Mouse (Mus musculus) neural tube, embryonic 13.5 days (tissue): ENCODE results near the gene Cldn11. TPM values are rescaled to one million over a fixed set of nuclear protein-coding genes. Genes with fewer than 3 reads are reported as not detected.
"Not testable (repeated sequence)": the region's sequence is repeated elsewhere in the genome, so short reads cannot be mapped to it uniquely, and the experiment has no call there.

Experiments
- ATAC-seq: fragments of 200-750 bp; cut with Nextera tagmentation; 2 replicates; pipeline ENCODE4 v1.8.0; 2017; ENCODE audit warnings: low read depth, mild to moderate bottlenecking, moderate TSS enrichment, moderate library complexity
- H3K27ac ChIP-seq: fragments of 300-500 bp; sonication (generic); replicated peaks from 2 replicates; pipeline ENCODE4 v1.5.1; 2015; ENCODE audit warnings: moderate library complexity, mild to moderate bottlenecking, inconsistent platforms
- H3K27me3 ChIP-seq: fragments of 300-500 bp; sonication (generic); 2 replicates; pipeline ENCODE4 v1.6.1; 2015; ENCODE audit warnings: mild to moderate bottlenecking, inconsistent platforms
- H3K36me3 ChIP-seq: fragments of 300-500 bp; sonication (generic); 2 replicates; pipeline ENCODE4 v1.6.1; 2015; ENCODE audit warnings: mild to moderate bottlenecking, inconsistent platforms
- H3K4me1 ChIP-seq: fragments of 300-500 bp; sonication (generic); replicated peaks from 2 replicates; pipeline ENCODE4 v1.6.1; 2015; ENCODE audit warnings: inconsistent platforms
- H3K4me2 ChIP-seq: fragments of 300-500 bp; sonication (generic); 2 replicates; pipeline ENCODE4 v1.6.1; 2015; ENCODE audit warnings: inconsistent platforms, mild to moderate bottlenecking, moderate library complexity
- H3K4me3 ChIP-seq: fragments of 300-500 bp; sonication (generic); 2 replicates; pipeline ENCODE4 v1.5.1; 2015; ENCODE audit warnings: mild to moderate bottlenecking, inconsistent platforms
- H3K9ac ChIP-seq: fragments of 300-500 bp; sonication (generic); 2 replicates; pipeline ENCODE4 v1.6.1; 2015; ENCODE audit warnings: moderate library complexity, mild to moderate bottlenecking, inconsistent platforms
- H3K9me3 ChIP-seq: fragments of 300-500 bp; sonication (generic); 2 replicates; pipeline ENCODE4 v1.6.1; 2016; ENCODE audit warnings: inconsistent platforms
- WGBS: fragments of 180-500 bp; shearing (Covaris S2); methylation state at CpG from one replicate; pipeline ENCODE4 v1.1.7; 2015; 5-methylcytosine and 5-hydroxymethylcytosine counted together
- polyA plus RNA-seq: library from polyadenylated mRNA; unstranded; fragments of >200 nt; fragmentation: Nextera tagmentation; extraction: Ambion mirVana; gene quantifications from 2 replicates; pipeline ENCODE4 v1.2.1, GENCODE M21; 2015

Gene Cldn11
- polyA plus RNA-seq, 1 experiment from 2014 or later: 75.1 TPM

DNA sequence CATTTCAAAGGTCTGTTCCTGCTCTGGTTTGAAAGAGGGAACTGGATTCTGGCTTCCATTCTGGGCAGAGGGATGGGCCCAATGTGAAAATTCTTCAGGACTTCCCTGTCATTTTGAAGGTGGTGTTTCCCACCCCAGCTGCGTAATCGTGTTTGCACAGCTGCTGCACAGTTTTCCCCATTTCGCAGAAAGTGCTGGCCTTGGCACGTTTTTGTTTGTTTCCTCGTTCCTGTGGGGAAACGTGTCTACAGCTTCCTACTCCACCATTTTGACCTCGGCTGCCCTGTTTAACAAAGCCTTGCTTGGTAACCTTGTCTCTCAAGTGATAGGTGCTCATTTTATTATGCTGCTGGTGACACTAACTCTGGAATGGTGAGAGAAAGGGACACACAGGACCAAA, 15.0 kb upstream of the Cldn11 start:
- no peaks in the 10 kb centered on the region for H3K27me3 ChIP-seq
- ATAC-seq: no peak
- H3K9ac ChIP-seq: no peak overlapping the region
- no peaks in the 10 kb centered on the region for H3K36me3 ChIP-seq
- H3K27ac ChIP-seq: no peak overlapping the region
- H3K4me1 ChIP-seq: no peaks in the 10 kb centered on the region
- no peak overlapping the region for H3K4me2 ChIP-seq
- no peak overlapping the region for H3K4me3 ChIP-seq
- WGBS: 76% methylated on average over 7 of the region's 7 CpGs
- no peaks in the 10 kb centered on the region for H3K9me3 ChIP-seq

DNA sequence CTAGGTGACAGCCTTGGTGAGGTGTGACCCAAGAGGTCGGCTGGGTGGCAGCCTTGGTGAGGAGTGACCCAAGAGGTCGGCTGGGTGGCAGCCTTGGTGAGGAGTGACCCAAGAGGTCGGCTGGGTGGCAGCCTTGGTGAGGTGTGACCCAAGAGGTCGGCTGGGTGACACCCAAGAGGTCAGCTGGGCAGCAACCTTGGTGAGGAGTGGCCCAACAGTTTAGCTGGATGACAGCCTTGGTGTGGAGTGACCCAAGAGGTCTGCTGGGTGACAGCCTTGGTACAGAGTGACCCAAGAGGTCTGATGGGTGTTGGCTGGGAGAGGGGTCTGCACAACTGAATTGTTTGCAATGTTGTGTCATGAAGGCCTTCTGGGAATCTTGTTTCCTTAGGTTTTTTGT, 13.1 kb upstream of the Cldn11 start:
- WGBS: 67% methylated on average over 4 of the region's 4 CpGs
- H3K4me3 ChIP-seq, H3K9ac ChIP-seq: not testable (repeated sequence)

DNA sequence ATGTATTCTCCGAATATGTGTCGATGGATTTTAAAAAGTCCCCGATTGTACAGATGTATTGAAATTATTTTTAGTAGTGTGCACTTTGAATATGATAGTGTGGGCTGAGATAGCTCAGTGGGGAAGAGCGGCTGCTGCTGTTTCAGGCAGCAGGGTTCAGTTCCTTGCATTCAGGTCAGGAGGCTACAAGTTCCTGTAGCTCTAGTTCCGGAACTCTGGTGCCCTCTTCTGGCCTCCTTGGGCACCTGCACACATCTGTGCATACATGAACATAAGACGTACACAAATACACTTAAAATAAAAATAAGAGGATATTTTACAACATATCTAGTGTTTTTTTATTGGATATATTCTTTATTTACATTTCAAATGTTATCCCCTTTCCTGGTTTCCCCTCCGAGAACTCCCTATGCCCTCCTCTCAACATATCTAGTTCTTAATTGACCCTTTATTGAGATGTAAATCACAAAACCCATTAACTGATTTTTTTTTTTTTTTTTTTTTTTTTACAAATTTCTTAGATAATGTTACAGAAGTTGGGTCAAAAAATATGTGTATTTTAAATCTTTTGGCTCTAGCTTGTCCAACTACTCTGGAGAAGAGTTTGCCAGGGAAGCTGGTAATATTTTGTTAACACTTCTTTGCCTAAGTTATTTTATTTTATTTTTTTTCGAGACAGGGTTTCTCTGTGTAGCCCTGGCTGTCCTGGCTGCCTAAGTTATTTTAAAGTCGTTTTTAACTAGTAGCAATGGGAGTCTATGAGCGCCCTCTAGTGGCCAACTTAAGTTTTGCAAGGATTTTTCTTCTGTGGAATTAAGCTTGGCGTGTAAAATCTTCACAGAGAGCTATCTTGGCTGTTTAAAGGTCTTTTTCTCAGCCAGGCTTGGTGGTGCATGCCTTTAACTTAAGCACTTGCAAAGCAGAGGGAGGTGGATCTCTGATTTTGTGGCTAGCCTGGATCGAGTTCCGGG, 11.0 kb upstream of the Cldn11 start:
- Histone ChIP-seq H3K27me3 (no peaks in the 10 kb centered on the region), H3K9me3 (no peaks in the 10 kb centered on the region), H3K4me2 (no peak overlapping the region), H3K36me3 (no peaks in the 10 kb centered on the region), H3K4me3 (no peak overlapping the region), H3K27ac (no peak overlapping the region), H3K4me1 (no peaks in the 10 kb centered on the region), H3K9ac (no peak overlapping the region)
- ATAC-seq: peak; percentile 32; the same call in 1 of the 2 replicates
- 60% methylated on average over 13 of the region's 13 CpGs for WGBS

More for the DNA sequence above, 13.1 kb upstream of the Cldn11 start:
- not testable (repeated sequence) for H3K27me3 ChIP-seq, H3K9me3 ChIP-seq, H3K4me1 ChIP-seq, H3K4me2 ChIP-seq, H3K36me3 ChIP-seq, ATAC-seq, H3K27ac ChIP-seq

DNA sequence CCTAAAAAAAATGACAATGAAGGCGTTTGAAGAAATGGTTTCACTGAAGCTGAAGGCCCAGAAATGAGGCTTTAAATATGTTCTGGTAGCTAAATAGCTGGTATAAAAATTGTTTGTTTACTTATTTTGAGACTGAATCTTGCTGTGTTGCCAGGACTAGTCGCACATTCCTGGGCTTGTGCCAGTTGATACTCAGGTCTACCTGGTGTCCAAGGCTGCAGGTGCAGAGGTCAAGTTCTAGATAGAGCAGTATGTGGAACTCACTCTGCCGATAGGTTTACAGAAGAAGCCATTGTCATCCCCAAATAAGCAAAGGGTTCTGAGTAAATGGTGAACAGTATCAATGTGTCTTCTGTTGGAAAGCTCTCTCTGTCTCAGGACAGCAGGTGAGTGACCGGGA, 8.1 kb upstream of the Cldn11 start:
- Histone ChIP-seq H3K4me2 (no peak overlapping the region), H3K4me1 (no peaks in the 10 kb centered on the region; the same call in 1 of the 2 replicates), H3K9ac (no peak overlapping the region), H3K27me3 (peaks cover 2% of the 10 kb centered on the region; the same call in 1 of the 2 replicates), H3K27ac (no peak overlapping the region), H3K4me3 (no peak overlapping the region), H3K36me3 (no peaks in the 10 kb centered on the region), H3K9me3 (no peaks in the 10 kb centered on the region)
- WGBS: 89% methylated on average over 4 of the region's 4 CpGs
- no peak for ATAC-seq

DNA sequence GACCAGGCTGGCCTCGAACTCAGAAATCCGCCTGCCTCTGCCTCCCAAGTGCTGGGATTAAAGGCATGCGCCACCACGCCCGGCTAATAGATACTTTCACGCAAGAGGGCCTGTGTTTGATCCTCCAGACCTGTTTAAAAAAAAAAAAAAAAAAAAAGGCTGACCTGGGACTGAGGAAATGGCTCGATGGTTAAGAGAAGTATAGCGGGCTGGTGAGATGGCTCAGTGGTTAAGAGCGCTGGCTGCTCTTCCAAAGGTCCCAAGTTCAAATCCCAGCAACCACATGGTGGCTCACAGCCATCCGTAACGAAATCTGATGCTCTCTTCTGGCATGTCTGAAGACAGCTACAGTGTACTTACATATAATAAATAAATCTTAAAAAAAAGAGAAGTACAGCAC, 4.5 kb upstream of the Cldn11 start:
- H3K4me2 ChIP-seq, H3K36me3 ChIP-seq, H3K9me3 ChIP-seq, ATAC-seq, H3K9ac ChIP-seq, H3K4me3 ChIP-seq, H3K27ac ChIP-seq: not testable (repeated sequence)
- Histone ChIP-seq H3K27me3 (peaks cover 25% of the 10 kb centered on the region), H3K4me1 (peaks cover 12% of the 10 kb centered on the region)
- WGBS: 87% methylated on average over 11 of the region's 11 CpGs

DNA sequence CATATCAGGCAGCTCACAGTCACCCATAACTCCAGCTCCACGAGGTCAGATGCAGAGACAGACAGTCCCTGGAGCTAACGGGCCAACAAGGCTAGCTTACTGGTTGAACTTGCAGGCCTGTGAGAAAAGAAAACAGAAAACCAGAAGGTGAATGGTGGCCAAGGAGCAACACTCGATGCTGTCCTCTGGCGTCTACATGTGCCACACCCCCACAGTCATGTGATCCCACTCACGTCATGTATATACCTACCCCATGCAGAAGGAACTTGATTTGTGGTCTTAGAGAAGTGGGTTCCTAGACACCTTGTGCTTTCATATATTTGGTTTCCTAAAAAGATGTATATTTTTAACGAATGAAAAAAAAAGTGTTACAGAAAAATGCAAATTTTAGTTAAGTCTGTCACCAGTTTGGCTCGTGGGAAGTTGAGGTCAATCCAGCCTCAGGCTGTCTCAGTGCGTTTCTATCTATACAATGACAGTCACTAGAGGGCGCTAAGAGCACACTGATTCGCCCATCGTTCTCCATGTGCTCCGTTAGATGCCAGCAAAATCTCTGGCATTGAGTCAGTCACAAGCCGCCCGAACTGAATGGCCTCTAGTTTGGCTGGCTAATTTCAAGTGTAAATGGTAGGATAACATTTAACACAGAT, 4.0 kb upstream of the Cldn11 start:
- no peaks in the 10 kb centered on the region for H3K9me3 ChIP-seq
- 13% methylated on average over 14 of the region's 14 CpGs for WGBS
- no peak overlapping the region for H3K9ac ChIP-seq
- H3K27me3 ChIP-seq: peaks cover 31% of the 10 kb centered on the region
- no peak overlapping the region for H3K4me3 ChIP-seq
- peak; percentile 87 for ATAC-seq
- H3K4me1 ChIP-seq: peaks cover 12% of the 10 kb centered on the region
- peak overlapping the region; percentile 37; the same call in 1 of the 2 replicates for H3K4me2 ChIP-seq
- no peaks in the 10 kb centered on the region for H3K36me3 ChIP-seq
- no peak overlapping the region for H3K27ac ChIP-seq

DNA sequence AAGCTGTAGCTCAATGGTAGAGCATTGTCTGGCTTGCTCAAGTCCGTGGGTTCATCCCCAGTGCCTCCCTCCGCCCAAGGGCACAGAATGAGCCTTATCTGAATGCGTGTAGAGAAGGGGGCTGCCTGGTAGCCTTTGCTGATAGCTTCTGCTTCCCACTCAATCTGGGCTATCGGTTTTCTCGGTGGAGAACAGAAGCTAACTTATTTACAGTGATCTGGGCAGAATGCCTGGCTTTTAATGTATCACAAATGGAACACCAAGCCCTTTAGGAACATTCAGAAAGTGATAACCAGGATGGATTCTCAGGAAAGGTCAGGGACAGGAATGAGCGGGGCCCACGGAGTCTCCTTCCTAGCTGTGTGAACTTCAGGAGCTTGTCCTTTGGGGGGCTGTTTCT, 1.1 kb upstream of the Cldn11 start:
- no peak for ATAC-seq
- Histone ChIP-seq H3K4me2 (no peak overlapping the region), H3K27ac (no peak overlapping the region), H3K27me3 (peaks cover 33% of the 10 kb centered on the region), H3K4me3 (no peak overlapping the region), H3K4me1 (peaks cover 12% of the 10 kb centered on the region), H3K9me3 (no peaks in the 10 kb centered on the region), H3K36me3 (no peaks in the 10 kb centered on the region), H3K9ac (no peak overlapping the region)
- WGBS: 84% methylated on average over 7 of the region's 7 CpGs

DNA sequence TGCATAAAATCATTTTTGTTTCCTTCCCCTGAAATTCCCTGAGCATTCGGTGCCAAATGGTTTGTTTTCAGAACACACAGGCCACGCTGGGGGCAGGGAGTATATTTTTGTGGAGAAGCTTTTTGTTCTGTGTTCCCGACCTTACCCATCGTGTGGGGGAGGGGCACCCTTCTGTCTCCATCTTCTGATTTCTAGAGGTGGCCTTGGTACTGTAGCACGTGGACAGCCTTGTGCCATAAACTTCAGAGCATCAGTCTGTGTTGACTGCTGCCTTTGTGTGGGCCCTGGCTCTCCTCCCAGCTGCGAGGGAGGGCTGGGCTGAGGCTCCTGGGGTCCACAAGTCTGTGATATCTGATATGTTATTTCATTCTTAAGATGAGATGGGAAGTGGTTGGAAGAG, 2.4 kb downstream of the Cldn11 start:
- no peak overlapping the region for H3K9ac ChIP-seq
- 0 out of 2 replicates have a peak overlapping the region, but pooled peaks have one; percentile 11 for H3K4me2 ChIP-seq
- H3K27me3 ChIP-seq: peaks cover 28% of the 10 kb centered on the region
- WGBS: 51% methylated on average over 6 of the region's 6 CpGs
- no peak overlapping the region for H3K27ac ChIP-seq
- no peak overlapping the region for H3K4me3 ChIP-seq
- peaks cover 17% of the 10 kb centered on the region for H3K4me1 ChIP-seq
- no peak for ATAC-seq
- no peaks in the 10 kb centered on the region for H3K9me3 ChIP-seq
- no peaks in the 10 kb centered on the region for H3K36me3 ChIP-seq

DNA sequence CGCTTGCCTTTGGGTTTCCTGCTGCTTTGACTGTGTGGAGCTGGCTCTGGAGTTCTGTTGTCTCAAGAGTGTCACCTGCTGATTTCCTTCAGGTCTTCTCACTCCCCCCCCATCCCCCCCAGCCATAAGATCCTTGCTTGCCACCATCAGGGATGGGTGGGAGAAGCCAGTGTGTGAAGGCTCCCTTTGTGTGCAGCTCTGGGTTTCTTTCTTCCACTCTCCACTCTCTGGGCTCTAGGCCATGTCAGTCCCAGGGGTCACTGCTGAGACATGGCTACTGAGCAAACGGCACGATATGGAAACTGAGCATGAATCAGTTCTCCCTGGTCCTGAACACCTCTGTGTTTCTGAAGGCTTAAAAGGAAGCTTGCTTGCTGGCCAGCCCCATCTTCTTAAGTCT, 6.4 kb downstream of the Cldn11 start:
- 34% methylated on average over 3 of the region's 3 CpGs for WGBS
- Histone ChIP-seq H3K4me3 (no peak overlapping the region), H3K4me2 (no peak overlapping the region), H3K27ac (no peak overlapping the region), H3K9me3 (no peaks in the 10 kb centered on the region), H3K4me1 (peaks cover 5% of the 10 kb centered on the region), H3K36me3 (no peaks in the 10 kb centered on the region), H3K9ac (no peak overlapping the region), H3K27me3 (no peaks in the 10 kb centered on the region)
- no peak for ATAC-seq

DNA sequence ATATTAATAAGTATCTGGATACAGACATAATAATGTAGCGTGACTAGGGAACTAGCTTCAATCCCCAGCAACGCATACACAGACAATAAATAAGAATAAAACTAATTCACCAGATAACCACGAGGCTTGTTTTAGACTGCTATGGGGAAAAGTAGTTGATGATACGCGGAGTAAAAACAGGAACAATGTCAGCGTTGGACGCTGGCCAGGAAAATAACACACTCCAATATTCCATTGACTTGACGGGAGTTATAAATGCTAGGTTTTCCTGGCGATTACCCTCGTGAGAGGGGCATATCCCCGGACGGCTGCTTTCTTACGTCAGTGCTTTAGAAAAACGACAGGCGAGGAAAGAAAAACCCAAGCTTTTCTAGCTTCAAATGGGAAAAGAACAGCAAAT, 8.1 kb downstream of the Cldn11 start:
- Histone ChIP-seq H3K27ac (no peak overlapping the region), H3K36me3 (no peaks in the 10 kb centered on the region), H3K4me2 (no peak overlapping the region), H3K4me3 (no peak overlapping the region), H3K27me3 (no peaks in the 10 kb centered on the region), H3K4me1 (peaks cover 8% of the 10 kb centered on the region), H3K9me3 (no peaks in the 10 kb centered on the region), H3K9ac (no peak overlapping the region)
- ATAC-seq: no peak
- 74% methylated on average over 15 of the region's 15 CpGs for WGBS

DNA sequence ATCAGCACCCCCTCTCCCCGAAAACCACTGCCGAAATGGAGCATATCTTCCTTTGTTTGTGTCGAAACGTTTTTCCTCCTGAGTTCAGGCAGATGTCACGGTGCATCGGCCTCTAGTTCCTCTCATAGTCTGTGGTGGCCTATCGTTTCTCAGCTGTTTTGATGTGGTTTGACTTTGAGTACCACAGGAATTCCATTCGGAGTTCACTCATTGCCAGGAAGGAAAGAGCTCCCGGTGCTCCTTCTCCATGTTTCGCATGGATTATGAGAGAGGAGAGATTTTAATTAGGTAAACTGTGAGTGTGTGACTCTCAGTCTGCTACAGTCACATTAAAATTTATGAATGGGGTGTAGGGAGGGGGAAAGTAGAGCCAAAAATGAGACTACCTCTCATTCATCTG, 10.3 kb downstream of the Cldn11 start:
- Histone ChIP-seq H3K4me3 (no peak overlapping the region), H3K27ac (no peak overlapping the region), H3K4me2 (no peak overlapping the region), H3K36me3 (no peaks in the 10 kb centered on the region), H3K9ac (no peak overlapping the region), H3K27me3 (no peaks in the 10 kb centered on the region), H3K9me3 (no peaks in the 10 kb centered on the region), H3K4me1 (peaks cover 8% of the 10 kb centered on the region)
- ATAC-seq: no peak
- 77% methylated on average over 10 of the region's 10 CpGs for WGBS

DNA sequence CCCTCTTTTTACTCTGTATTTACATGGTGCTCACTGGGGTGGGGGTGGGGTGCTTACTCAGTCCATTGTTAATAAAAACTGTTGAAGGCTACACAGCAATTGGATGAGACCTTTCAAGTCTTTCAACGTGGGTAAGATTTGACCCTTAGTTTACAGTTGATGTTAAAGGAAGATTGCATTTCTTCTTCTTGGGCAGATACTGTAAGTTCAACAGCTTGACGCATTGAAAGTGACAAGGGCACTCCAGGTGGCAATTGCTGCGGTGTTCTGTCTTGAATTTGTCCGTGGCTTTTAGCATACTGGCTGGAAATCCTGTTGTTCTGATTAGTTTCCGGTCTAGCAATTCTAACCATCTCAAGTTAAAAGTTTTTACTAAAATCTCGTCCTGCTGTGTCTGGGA, 11.6 kb downstream of the Cldn11 start:
- Histone ChIP-seq H3K4me2 (no peak overlapping the region), H3K9ac (no peak overlapping the region)

More for the DNA sequence above, 11.6 kb downstream of the Cldn11 start:
- ATAC-seq: no peak
- WGBS: 27% methylated on average over 6 of the region's 6 CpGs
- Histone ChIP-seq H3K4me1 (peaks cover 4% of the 10 kb centered on the region), H3K9me3 (no peaks in the 10 kb centered on the region), H3K4me3 (no peak overlapping the region), H3K27me3 (no peaks in the 10 kb centered on the region), H3K36me3 (no peaks in the 10 kb centered on the region), H3K27ac (no peak overlapping the region)
